Mouse (Mus musculus): ENCODE measurements around the gene Xrcc5. TPM values are rescaled to one million over a fixed set of nuclear protein-coding genes. Genes with fewer than 3 reads are reported as not detected.
A peak's percentile ranks its signal among the peaks of the same experiment; 100 is the strongest.

The Xrcc5 gene
- polyA plus RNA-seq, 1 experiment from 2014 or later = 39.2 TPM

- no peak overlapping the region for H3K27ac ChIP-seq
- no peaks in the 10 kb centered on the region for H3K36me3 ChIP-seq
- no peaks in the 10 kb centered on the region for H3K27me3 ChIP-seq (replicated peaks)
- no peaks in the 10 kb centered on the region for H3K9me3 ChIP-seq
- no peak overlapping the region for H3K4me2 ChIP-seq (replicated peaks)
- ATAC-seq = peak; percentile 45; the same call in 1 of the 2 replicates
- 57% methylated on average over 4 of the region's 4 CpGs for WGBS
- H3K4me1 ChIP-seq (replicated peaks) = no peaks in the 10 kb centered on the region
- no peak overlapping the region for H3K9ac ChIP-seq
- no peak overlapping the region for H3K4me3 ChIP-seq (replicated peaks)
Observed at GRCm38 (mm10) chr1:72293869-72294663, 13.2 kb upstream of the Xrcc5 start.

DNA sequence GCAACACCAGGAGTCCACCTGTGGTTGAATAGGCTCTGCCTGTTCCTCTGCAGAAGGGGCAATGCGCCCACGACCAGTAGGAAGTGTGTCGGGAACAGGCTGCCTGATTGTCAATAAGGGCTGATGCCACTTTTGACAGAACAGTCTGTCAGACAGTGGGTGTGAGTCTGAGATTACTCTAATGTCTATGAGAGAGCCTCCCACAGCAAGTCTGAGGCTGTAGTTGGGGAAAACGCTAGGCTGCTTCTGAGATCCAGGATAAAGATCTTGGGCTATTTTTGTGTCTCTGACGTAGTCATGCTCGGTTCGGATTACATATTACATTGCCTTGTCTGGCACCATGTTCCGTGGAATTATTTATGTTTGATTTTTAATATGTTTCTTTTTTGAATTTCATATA lies 11.5 kb upstream of the Xrcc5 start:
- Histone ChIP-seq H3K27ac (no peak overlapping the region), H3K4me3 (replicated peaks) (no peak overlapping the region), H3K36me3 (no peaks in the 10 kb centered on the region), H3K9me3 (no peaks in the 10 kb centered on the region), H3K9ac (no peak overlapping the region), H3K4me2 (replicated peaks) (no peak overlapping the region), H3K4me1 (replicated peaks) (no peaks in the 10 kb centered on the region), H3K27me3 (replicated peaks) (no peaks in the 10 kb centered on the region)
- no peak for ATAC-seq
- WGBS = 83% methylated on average over 8 of the region's 8 CpGs

DNA sequence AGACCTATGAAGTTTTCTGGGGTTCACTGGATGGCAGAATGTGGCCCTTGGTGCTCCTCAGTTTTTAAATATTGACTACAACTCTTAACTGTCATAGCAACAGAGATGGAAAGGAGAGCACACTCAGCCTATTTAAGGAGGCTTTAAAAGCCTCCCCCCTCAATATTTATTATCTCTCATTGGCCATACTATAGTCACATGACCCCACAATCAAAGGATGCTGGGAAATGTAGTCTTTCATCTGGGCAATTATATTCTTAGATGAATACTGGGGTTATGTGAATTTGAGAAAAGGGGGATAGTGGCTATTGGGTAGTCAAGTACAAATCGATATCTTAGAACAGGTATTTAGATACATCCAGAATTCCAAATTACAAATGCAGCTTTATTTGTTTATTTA lies 5.4 kb upstream of the Xrcc5 start:
- H3K27me3 ChIP-seq (replicated peaks) = no peaks in the 10 kb centered on the region
- H3K4me3 ChIP-seq (replicated peaks) = no peak overlapping the region
- 90% methylated on average over 1 of the region's 1 CpGs for WGBS
- H3K36me3 ChIP-seq = no peaks in the 10 kb centered on the region
- H3K4me1 ChIP-seq (replicated peaks) = no peaks in the 10 kb centered on the region
- no peak overlapping the region for H3K4me2 ChIP-seq (replicated peaks)
- no peak overlapping the region for H3K9ac ChIP-seq
- no peak for ATAC-seq
- no peaks in the 10 kb centered on the region for H3K9me3 ChIP-seq
- H3K27ac ChIP-seq = no peak overlapping the region

DNA sequence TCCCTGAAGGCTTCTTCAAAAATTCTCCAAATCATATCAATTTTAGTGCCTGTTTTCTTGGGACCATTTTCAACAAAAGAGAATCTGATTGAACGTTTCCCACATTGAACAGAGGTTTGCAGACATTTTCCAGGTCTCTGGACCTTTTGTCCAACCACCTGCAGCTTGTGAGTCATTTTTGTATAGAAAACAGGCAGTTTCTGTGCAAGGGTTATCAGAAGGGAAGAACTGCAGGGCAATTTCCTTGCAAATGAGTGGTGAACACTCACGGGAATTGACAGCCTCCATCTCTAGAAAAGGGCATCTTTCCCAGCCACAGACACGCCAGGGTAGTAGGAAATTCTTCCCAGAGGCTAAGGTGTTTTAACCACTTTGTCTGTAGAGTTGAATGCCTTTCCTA lies 980 bp upstream of the Xrcc5 start:
- Histone ChIP-seq H3K4me2 (replicated peaks) (no peak overlapping the region; the same call in 1 of the 2 replicates), H3K9ac (no peak overlapping the region), H3K27me3 (replicated peaks) (no peaks in the 10 kb centered on the region), H3K36me3 (no peaks in the 10 kb centered on the region), H3K9me3 (no peaks in the 10 kb centered on the region), H3K4me1 (replicated peaks) (no peaks in the 10 kb centered on the region), H3K27ac (no peak overlapping the region), H3K4me3 (replicated peaks) (no peak overlapping the region)
- ATAC-seq = no peak
- WGBS = 62% methylated on average over 3 of the region's 3 CpGs

DNA sequence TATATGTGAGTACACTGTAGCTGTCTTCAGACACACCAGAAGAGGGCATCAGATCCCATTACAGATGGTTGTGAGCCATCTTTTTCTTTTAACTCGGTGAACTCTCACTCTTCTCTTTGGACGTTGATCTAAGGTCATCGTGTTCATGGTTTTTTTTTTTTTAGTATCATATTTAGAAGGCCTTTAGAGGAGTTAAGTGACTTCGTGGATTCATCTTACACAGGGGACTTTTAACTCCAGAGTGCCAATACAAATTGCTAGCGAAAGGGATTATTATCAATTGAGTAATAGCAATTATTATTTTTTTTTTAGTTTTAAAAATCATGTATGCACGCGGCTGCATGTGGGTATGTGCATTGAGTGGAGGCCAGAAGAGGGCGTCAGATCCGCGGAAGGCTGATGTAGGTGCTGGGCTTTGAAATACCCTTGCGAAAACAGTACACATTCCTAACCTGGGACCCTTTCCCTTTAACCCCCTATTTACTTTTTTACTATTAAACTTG lies 491 bp upstream of the Xrcc5 start:
- H3K27ac ChIP-seq = peak overlapping the region; percentile 81
- ATAC-seq = peak; percentile 87
- H3K9me3 ChIP-seq = no peaks in the 10 kb centered on the region
- H3K4me2 ChIP-seq (replicated peaks) = peak overlapping the region; percentile 69
- no peak overlapping the region for H3K9ac ChIP-seq
- H3K4me1 ChIP-seq (replicated peaks) = no peaks in the 10 kb centered on the region
- H3K4me3 ChIP-seq (replicated peaks) = peak overlapping the region; percentile 58
- no peaks in the 10 kb centered on the region for H3K36me3 ChIP-seq
- 4% methylated on average over 11 of the region's 11 CpGs for WGBS
- no peaks in the 10 kb centered on the region for H3K27me3 ChIP-seq (replicated peaks)

- 59% methylated on average over 4 of the region's 4 CpGs for WGBS
- no peak for ATAC-seq
Observed at GRCm38 (mm10) chr1:72308919-72309318, 1.7 kb downstream of the Xrcc5 start.

DNA sequence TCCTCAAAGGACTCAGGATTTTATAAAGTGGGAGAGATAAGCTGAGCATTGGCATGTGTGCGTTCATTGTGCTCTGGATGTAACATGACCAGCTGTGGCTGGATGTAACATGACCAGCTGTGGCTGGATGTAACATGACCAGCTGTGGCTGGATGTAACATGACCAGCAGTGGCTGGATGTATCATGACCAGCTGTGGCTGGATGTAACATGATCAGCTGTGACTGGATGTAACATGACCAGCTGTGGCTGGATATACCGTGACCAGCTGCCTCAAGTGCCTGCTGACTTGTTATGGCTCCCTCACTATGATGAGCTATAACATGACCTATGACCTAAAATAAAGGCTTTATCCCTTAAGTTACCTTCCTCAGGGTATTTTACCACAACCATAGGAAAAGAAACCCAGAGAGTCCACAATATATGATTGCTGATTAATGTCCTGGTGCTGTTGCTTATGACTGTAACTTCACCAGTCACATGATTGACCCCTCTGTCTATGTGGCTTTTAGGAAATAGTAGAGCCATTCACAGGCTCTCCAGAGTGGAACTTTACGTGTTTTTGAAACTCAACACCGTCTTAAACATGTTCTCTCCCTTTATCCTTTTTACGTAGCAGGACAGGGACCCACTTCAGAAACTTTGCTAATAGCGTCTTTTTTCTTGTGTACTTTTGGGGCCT lies 2.7 kb downstream of the Xrcc5 start:
- H3K36me3 ChIP-seq = no peaks in the 10 kb centered on the region; the same call in 1 of the 2 replicates
- ATAC-seq = no peak
- no peak overlapping the region for H3K9ac ChIP-seq
- H3K4me1 ChIP-seq (replicated peaks) = no peaks in the 10 kb centered on the region
- H3K4me2 ChIP-seq (replicated peaks) = no peak overlapping the region
- no peaks in the 10 kb centered on the region for H3K9me3 ChIP-seq
- WGBS = 67% methylated on average over 6 of the region's 6 CpGs
- no peaks in the 10 kb centered on the region for H3K27me3 ChIP-seq (replicated peaks)
- H3K27ac ChIP-seq = no peak overlapping the region
- H3K4me3 ChIP-seq (replicated peaks) = no peak overlapping the region

More at GRCm38 (mm10) chr1:72308919-72309318, 1.7 kb downstream of the Xrcc5 start:
- no peaks in the 10 kb centered on the region for H3K27me3 ChIP-seq (replicated peaks)
- no peaks in the 10 kb centered on the region for H3K9me3 ChIP-seq
- no peak overlapping the region for H3K4me2 ChIP-seq (replicated peaks)
- H3K36me3 ChIP-seq = no peaks in the 10 kb centered on the region
- no peaks in the 10 kb centered on the region for H3K4me1 ChIP-seq (replicated peaks)
- H3K9ac ChIP-seq = no peak overlapping the region
- H3K4me3 ChIP-seq (replicated peaks) = no peak overlapping the region
- no peak overlapping the region for H3K27ac ChIP-seq

DNA sequence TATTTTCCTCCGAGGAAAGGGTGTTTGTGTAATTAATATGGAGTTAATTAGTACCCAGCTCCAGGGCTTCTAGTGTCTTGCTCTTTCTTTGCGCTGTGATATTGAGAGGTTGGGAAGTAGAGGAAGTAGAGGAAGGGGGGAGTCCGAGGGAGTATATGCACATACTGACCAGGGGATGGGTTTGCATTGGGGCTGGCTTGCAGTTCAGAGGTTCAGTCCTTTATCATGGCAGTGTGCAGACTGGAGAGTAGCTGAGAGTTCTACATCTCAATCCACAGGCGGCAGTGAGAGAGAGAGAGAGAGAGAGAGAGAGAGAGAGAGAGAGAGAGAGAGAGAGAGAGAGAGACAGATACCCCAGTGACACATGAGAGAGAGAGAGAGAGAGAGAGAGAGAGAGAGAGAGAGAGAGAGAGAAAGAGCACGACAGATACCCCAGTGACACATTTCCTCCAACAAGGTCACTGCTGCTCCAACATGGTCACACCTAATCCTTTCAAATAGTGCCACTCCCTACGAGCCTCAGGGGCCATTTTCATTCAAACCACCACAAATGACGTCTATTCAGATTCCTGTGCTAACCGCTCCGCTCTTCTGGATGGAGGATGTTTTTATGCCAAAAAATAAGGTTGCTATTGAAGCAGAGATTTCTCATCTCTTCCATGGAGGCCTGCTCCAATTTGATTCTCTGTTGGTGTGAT lies 5.6 kb downstream of the Xrcc5 start:
- no peaks in the 10 kb centered on the region for H3K9me3 ChIP-seq
- no peak overlapping the region for H3K4me2 ChIP-seq (replicated peaks)
- no peak overlapping the region for H3K9ac ChIP-seq
- 90% methylated on average over 9 of the region's 9 CpGs for WGBS
- ATAC-seq = no peak
- no peak overlapping the region for H3K27ac ChIP-seq
- no peaks in the 10 kb centered on the region for H3K4me1 ChIP-seq (replicated peaks)
- H3K27me3 ChIP-seq (replicated peaks) = no peaks in the 10 kb centered on the region
- H3K4me3 ChIP-seq (replicated peaks) = no peak overlapping the region
- no peaks in the 10 kb centered on the region; the same call in 1 of the 2 replicates for H3K36me3 ChIP-seq

- H3K36me3 ChIP-seq = no peaks in the 10 kb centered on the region; the same call in 1 of the 2 replicates
Observed at GRCm38 (mm10) chr1:72313399-72314039, 6.3 kb downstream of the Xrcc5 start.

DNA sequence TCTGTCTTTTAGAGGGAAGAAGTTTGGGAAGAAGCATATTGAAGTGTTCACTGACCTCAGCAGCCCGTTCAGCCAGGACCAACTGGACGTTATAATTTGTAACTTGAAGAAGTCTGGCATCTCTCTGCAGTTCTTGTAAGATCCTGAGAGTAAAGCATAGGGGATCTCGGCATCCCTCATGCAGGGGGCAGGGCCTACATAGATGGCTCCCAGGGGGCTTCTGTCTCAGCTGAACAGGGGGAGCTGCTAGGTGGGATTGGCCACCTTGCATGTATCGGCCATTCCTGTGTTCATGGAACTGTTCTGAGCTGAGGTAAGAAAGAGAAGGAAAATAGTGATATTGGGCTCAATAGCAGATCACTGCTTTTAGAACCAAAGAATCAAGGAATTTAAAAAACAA lies 8.2 kb downstream of the Xrcc5 start:
- Histone ChIP-seq H3K4me1 (replicated peaks) (no peaks in the 10 kb centered on the region), H3K4me2 (replicated peaks) (no peak overlapping the region), H3K4me3 (replicated peaks) (no peak overlapping the region), H3K27me3 (replicated peaks) (no peaks in the 10 kb centered on the region), H3K36me3 (peaks cover 3% of the 10 kb centered on the region; the same call in 1 of the 2 replicates), H3K27ac (no peak overlapping the region), H3K9ac (no peak overlapping the region), H3K9me3 (no peaks in the 10 kb centered on the region)
- ATAC-seq = no peak
- 87% methylated on average over 4 of the region's 4 CpGs for WGBS

More at GRCm38 (mm10) chr1:72313399-72314039, 6.3 kb downstream of the Xrcc5 start:
- Histone ChIP-seq H3K9me3 (no peaks in the 10 kb centered on the region), H3K4me3 (replicated peaks) (no peak overlapping the region), H3K27ac (no peak overlapping the region), H3K27me3 (replicated peaks) (no peaks in the 10 kb centered on the region), H3K4me2 (replicated peaks) (no peak overlapping the region), H3K4me1 (replicated peaks) (no peaks in the 10 kb centered on the region), H3K9ac (no peak overlapping the region)
- WGBS = 78% methylated on average over 5 of the region's 5 CpGs
- ATAC-seq = no peak

GRCm38 (mm10) chr1:72316409-72316808 lies 9.2 kb downstream of the Xrcc5 start:
- Histone ChIP-seq H3K4me2 (replicated peaks) (no peak overlapping the region), H3K4me3 (replicated peaks) (no peak overlapping the region), H3K27ac (no peak overlapping the region), H3K4me1 (replicated peaks) (no peaks in the 10 kb centered on the region), H3K27me3 (replicated peaks) (no peaks in the 10 kb centered on the region), H3K36me3 (peaks cover 3% of the 10 kb centered on the region; the same call in 1 of the 2 replicates), H3K9ac (no peak overlapping the region), H3K9me3 (no peaks in the 10 kb centered on the region)
- ATAC-seq = no peak
- WGBS = 79% methylated on average over 8 of the region's 8 CpGs

- 76% methylated on average over 7 of the region's 7 CpGs for WGBS
- Histone ChIP-seq H3K36me3 (peaks cover 3% of the 10 kb centered on the region; the same call in 1 of the 2 replicates), H3K4me2 (replicated peaks) (no peak overlapping the region), H3K9me3 (no peaks in the 10 kb centered on the region), H3K4me3 (replicated peaks) (no peak overlapping the region), H3K4me1 (replicated peaks) (no peaks in the 10 kb centered on the region), H3K9ac (no peak overlapping the region), H3K27me3 (replicated peaks) (no peaks in the 10 kb centered on the region), H3K27ac (no peak overlapping the region)
- no peak for ATAC-seq
Observed at GRCm38 (mm10) chr1:72316901-72317300, 9.7 kb downstream of the Xrcc5 start.
